Mouse (Mus musculus) frontal cortex, postnatal 14 days (tissue): ENCODE results near the gene Ccnd2.

Experiments
- DNase-seq, 2 experiments: peaks; one replicate each; pipeline ENCODE4 v3.0.0; 2022; ENCODE audit warnings: low spot score in 2 of 2

Gene Ccnd2

GRCm38 (mm10) chr6:127148526-127149302 lies 3.3 kb downstream of the Ccnd2 start:
- DNase-seq: no peak

DNA sequence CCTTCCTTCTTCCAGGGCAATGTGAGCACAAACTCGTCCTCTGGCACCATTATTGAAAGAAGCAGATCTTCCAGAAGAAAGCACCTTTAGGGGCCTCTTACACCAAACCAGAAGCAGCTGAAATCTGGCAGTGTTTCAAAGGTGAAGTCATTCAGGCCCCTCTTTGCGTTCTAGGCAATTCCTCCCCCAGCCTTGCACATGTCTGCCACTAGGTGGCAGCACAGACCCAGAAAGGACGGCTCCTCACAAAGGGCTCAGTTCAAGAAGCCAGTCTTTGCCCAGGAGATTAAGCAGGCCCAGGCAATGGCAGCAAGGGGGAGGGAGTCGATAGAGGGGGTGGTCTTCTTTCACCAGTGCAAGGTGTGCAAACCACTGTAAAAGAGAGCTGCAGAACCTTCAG lies 4.3 kb downstream of the Ccnd2 start:
- DNase-seq: peak; percentile 76 to 80

GRCm38 (mm10) chr6:127146322-127146947 lies 5.6 kb downstream of the Ccnd2 start:
- no peak for DNase-seq

DNA sequence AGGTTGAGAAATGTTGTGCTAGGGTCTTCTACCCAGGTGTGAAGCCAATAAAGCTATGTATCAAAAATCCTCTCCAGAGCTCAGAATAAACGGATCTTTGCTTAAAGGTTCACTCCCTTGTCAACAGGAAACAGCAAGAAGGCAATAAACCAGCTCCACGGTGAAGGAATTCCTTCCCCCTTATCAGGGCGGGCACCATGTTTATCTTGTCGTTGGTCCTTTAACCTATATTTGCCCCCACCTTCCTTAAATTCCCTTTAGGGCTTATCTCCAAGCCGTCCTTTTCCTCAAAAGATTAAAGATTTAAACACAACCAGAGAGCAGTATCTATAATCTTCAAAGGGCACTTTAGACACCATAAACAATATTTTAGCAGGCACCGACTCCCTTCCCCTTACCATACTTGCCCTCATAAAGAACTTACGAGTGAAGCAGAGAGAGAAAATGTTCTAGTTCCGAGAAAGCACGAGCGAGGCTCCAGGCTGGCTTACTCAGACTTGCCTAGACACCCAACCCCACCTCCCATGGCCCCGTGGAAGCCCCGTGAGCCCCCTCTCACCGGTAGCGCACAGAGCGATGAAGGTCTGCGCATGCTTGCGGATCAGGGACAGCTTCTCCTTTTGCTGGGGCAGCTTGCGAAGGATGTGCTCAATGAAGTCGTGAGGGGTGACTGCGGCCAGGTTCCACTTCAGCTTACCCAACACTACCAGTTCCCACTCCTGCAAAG lies 6.4 kb downstream of the Ccnd2 start:
- DNase-seq: no peak

DNA sequence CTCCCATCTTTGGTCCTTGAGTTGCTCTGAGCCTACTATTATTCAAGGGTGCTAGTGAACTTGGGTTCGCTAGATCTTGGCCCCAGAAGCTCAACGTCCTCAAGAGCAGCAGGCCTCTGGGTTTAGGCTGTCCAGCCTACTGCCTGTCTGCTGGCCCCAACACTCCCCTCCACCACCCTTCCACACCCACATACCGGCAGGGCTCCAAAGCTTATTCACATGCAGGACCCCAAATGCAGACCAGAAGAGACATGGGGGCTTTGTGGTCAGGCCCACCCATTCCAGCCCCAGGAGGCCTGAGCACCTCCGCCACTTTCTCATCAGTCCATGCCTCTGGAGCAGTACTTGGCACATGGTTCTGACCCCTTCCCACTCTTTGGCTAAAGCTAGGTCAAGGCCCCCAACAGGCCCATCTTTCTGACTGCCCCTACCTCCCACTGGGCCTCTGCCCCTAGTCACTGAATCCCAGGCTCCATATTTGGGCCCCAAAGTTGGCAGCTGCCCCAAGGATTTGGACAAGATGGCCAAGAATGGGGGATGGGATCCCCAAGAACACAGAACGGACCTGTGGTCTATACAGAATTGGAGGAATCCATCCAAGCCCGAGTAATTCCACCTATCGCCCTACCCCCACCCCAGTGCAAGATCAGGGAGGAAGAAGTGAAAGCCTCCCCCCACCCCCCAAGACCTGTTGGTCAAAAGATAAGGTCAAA lies 8.3 kb downstream of the Ccnd2 start:
- DNase-seq: no peak

GRCm38 (mm10) chr6:127143124-127143520 lies 8.9 kb downstream of the Ccnd2 start:
- no peak for DNase-seq

DNA sequence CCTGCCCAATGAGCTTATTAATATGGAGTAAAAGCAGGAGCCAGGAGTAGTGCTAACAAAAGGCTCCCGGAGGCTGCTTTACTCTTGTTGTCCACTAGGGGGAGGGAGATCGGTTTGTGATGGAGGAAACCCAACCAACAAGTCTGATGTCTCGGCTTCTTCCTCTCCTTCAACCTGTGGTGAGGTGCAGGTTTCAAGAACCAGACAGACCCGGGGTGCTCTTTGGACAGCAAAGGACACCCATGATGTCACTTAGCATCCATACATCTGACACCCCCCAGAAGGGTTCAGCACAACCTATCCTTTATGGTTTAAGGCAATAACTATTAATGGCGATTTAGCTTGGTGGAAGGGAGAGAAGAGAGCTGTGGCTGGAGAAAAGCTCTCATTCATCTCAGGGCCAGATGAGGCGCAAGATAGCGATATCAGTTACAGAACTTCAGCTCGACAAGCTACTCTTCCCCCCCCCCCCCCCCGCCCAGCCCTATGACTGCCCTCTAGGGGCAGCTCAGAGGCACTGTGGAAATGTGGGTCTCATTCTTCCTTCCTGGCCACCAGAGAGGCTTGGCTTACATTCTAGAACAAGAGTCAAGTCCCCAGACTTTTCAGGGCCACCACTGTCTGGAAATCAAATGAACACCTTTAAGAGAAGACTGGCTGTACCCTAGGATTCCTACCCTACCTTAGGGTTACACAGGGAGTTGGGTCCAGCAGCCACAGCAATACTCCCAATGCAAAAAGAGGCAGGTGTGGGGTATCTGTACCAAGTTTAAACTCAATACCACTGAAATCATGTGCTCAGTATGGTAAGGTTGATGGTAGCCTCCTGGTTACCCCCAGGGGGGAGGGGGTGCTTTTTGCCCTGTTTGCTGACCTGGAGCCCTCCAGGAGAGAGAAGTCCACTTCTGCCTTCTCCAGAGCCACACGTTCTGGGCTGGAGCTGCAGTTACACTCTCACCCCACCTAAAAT lies 9.6 kb downstream of the Ccnd2 start:
- DNase-seq: no peak

- no peak for DNase-seq
These were observed 13.0 kb downstream of the Ccnd2 start for GRCm38 (mm10) chr6:127138962-127139361.

GRCm38 (mm10) chr6:127133433-127134245 lies 18.4 kb downstream of the Ccnd2 start:
- DNase-seq: no peak

- DNase-seq: no peak
These were observed 19.3 kb downstream of the Ccnd2 start for GRCm38 (mm10) chr6:127132719-127133118.

DNA sequence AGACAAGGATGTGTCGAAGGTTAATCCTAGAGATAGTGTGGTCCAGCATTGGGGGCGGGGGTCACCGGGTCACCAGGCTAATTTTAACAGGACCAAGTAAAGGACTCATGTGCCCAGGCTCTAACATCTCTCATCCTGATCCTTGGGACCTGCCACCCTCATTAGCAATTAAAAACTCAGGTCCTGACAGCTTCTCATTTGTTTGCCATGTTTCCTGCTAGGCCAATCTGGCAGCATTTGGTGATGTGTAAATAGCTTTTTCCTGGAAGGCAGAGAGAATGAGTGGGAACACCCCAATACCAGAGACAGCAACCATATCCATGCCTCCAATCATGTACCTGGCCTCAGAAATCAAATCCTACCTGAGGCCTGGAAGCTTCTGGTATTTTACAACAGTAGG lies 20.0 kb downstream of the Ccnd2 start:
- DNase-seq: no peak

GRCm38 (mm10) chr6:127130377-127130776 lies 21.6 kb downstream of the Ccnd2 start:
- no peak for DNase-seq

DNA sequence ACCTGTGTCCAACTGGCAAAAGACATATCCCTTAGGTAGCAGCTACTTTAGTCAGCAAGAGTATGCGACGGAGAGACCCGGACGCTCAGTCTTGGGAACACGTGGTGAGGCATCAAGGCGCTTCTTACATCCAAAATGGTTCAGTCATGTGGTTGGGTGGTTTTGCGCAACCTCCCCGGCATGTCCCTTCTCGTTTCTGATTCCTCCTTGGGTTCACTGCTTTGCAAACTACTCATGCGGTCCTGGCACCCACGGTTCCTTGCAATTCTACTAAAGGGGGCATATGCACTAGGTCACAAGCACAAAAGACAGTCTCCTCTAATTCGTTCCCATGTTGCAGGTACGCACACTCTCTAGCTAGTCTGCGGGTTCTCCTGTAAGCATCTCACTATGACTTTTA lies 22.3 kb downstream of the Ccnd2 start:
- DNase-seq: no peak

GRCm38 (mm10) chr6:127123506-127123905 lies 28.5 kb downstream of the Ccnd2 start:
- no peak for DNase-seq

DNA sequence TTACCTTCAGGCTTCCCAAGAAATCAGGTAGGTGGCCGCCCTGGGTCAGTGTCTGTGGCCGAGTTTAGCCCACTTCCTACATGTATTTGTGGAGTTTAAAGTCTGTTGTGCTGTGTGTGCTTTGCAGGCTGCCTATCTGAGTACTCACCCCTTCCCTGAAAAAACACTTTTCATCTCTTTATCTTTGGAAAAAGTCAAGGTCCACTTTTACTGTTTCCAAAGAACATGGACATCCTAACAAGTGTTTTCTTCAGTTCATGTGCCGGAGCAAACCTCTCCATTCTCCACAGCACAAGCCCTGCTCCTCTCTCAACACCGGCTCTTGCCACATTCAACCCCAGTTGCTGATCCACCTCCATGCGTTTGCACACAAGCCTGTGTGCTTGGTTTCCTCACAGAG lies 29.0 kb downstream of the Ccnd2 start:
- DNase-seq: no peak

GRCm38 (mm10) chr6:127122221-127122806 lies 29.7 kb downstream of the Ccnd2 start:
- DNase-seq: no peak

- no peak for DNase-seq
These were observed 37.1 kb downstream of the Ccnd2 start for GRCm38 (mm10) chr6:127114753-127115456.

DNA sequence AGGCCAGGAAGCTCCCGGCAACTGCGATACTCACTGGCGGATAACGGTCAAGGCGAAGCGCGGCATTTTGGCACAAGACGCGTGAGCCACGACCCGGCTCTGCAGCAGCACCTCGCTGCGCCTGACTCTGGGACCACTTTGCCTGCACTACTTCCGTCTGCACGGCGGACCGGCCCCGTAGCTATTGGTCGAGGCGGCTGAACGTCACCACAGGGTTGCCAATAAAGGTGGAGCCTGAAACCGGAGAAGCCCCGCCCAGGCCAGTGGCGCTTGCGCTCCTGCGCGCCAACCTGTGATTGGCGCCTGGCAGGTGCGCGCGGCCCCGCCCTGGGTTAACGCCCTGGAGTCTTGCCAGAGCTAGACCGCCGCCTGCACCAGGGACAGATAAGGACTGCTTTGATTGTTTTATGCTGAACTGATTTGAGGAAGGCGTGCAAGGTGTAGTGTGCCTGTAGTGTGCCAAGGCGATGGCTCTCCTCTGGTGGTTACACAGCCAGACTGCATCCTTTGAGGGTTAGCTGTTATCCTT lies 42.5 kb downstream of the Ccnd2 start, which contains the start of gene Tigar:
Tigar (minus strand) TSS at position 156 of the 529 bp plus-strand sequence.
- DNase-seq: peak; percentile 90 to 93
